Mouse (Mus musculus) limb, embryonic 14.5 days (tissue): ENCODE results near the gene Fzd7. TPM values are rescaled to one million over a fixed set of nuclear protein-coding genes. Genes with fewer than 3 reads are reported as not detected.

Experiments
- ATAC-seq: fragments of 200-750 bp; cut with Nextera tagmentation; 2 replicates; pipeline ENCODE4 v1.8.0; 2017; ENCODE audit warnings: low read depth, moderate number of reproducible peaks, moderate TSS enrichment; ENCODE audit not compliant: low FRiP score
- DNase-seq: peaks from one replicate; pipeline ENCODE4 v3.0.0-alpha.2; 2015; ENCODE audit warnings: low spot score
- H3K27ac ChIP-seq: fragments of 300-500 bp; sonication (generic); replicated peaks from 2 replicates; pipeline ENCODE4 v1.5.1; 2014; ENCODE audit warnings: low read depth, mild to moderate bottlenecking, low read length, moderate library complexity, mixed read lengths
- H3K27me3 ChIP-seq: fragments of 300-500 bp; sonication (generic); 2 replicates; pipeline ENCODE4 v1.6.1; 2014; ENCODE audit warnings: low read length, mixed read lengths; ENCODE audit not compliant: control insufficient read depth, insufficient read depth
- H3K36me3 ChIP-seq: fragments of 300-500 bp; sonication (generic); 2 replicates; pipeline ENCODE4 v1.6.1; 2014; ENCODE audit warnings: mild to moderate bottlenecking, low read length, moderate library complexity, mixed read lengths; ENCODE audit not compliant: control insufficient read depth, insufficient read depth
- H3K4me1 ChIP-seq: fragments of 300-500 bp; sonication (generic); 2 replicates; pipeline ENCODE4 v1.6.1; 2014; ENCODE audit warnings: antibody characterized with exemption, low read length, mixed read lengths; ENCODE audit not compliant: control insufficient read depth, insufficient read depth
- H3K4me2 ChIP-seq: fragments of 300-500 bp; sonication (generic); replicated peaks from 2 replicates; pipeline ENCODE4 v1.6.1; 2014; ENCODE audit warnings: low read depth, mild to moderate bottlenecking, low read length, moderate library complexity; ENCODE audit not compliant: severe bottlenecking
- H3K4me3 ChIP-seq: fragments of 300-500 bp; sonication (generic); replicated peaks from 2 replicates; pipeline ENCODE4 v1.5.1; 2014; ENCODE audit warnings: low read length
- H3K9ac ChIP-seq: fragments of 300-500 bp; sonication (generic); 2 replicates; pipeline ENCODE4 v1.6.1; 2014; ENCODE audit warnings: mild to moderate bottlenecking, low read depth, low read length, moderate library complexity; ENCODE audit not compliant: severe bottlenecking
- H3K9me3 ChIP-seq: fragments of 300-500 bp; sonication (generic); 2 replicates; pipeline ENCODE4 v1.6.1; 2016; ENCODE audit warnings: low read length; ENCODE audit not compliant: control insufficient read depth
- POLR2A ChIP-seq: fragments of 200-500 bp; IDR thresholded peaks from 2 replicates; pipeline ENCODE4 v1.8.0; 2012; ENCODE audit warnings: inconsistent platforms, mild to moderate bottlenecking, moderate library complexity, borderline replicate concordance; ENCODE audit not compliant: insufficient read depth, insufficient read length; ENCODE audit errors: extremely low read depth
- WGBS: fragments of 180-500 bp; shearing (Covaris S2); extraction: QIAGEN DNeasy Blood & Tissue Kit; methylation state at CpG from one replicate; pipeline ENCODE4 v1.1.7; 2014; 5-methylcytosine and 5-hydroxymethylcytosine counted together
- polyA plus RNA-seq, 2 experiments: library from polyadenylated mRNA; depleted of rRNA in 1 of 2; stranded (reverse) in 1 of 2; unstranded in 1 of 2; fragments of >200 nt; fragmentation: Nextera tagmentation in 1 of 2; extraction: Ambion mirVana in 1 of 2; gene quantifications; 2 replicates each; pipeline versions ENCODE4 v1.2.1 to v1.2.3; 2012 to 2014

Fzd7 gene
- polyA plus RNA-seq, 2 experiments: 14.8 to 27.5 TPM

DNA sequence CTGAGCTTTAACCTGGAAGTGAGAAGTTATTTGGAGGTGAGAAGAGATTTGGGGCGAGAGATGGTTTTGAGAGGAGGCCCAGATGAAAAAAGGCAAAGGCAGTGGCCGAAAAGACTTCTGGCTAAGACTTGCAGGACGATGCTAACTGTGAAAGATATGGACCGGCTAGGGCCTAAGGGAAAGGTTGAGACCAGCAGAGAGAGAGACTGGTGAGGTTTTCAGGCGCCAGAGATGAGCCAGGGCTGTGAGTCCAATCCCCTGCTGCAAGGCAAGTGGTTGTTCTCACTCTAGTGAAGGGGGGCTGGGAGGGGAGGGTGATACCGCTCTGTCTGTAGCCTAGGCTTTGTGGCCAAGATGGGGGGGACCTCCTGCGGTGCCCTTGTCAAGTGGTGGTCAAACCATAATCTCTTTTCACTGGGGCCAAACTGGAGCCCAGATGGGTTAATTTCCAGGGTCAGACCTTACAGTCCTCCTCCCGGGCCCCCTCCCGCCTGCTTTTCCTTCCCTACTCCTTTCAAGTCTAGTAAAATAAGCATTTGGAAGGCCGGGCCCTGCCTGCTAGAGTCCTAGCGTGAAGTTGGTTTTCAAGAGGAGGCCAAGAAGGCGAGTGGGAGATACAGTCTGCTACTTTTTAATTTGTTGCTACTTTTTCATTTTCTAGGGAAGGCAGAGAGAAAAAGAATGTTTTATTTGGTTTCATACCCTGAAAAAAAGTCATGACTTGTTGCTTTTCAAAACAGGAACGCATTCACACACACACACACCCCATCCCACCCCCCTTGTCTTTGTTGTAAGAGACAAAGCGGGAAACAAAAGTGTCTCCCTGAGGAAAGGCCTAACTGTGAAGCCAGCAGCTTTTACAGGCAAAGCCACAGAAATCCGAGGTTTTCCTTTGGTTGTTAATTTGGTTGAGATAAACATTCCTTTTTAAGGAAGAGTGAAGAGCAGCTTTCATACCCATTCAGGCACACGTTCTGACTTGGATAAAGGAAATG is 2.9 kb downstream of the Fzd7 start:
- Histone ChIP-seq H3K27ac (peak overlapping the region; percentile 61), H3K4me1 (peaks cover 48% of the 10 kb centered on the region), H3K4me2 (peak overlapping the region; percentile 99), H3K4me3 (peak overlapping the region; percentile 87), H3K9me3 (no peaks in the 10 kb centered on the region), H3K27me3 (no peaks in the 10 kb centered on the region), H3K36me3 (peaks cover 24% of the 10 kb centered on the region), H3K9ac (peak overlapping the region; percentile 89)
- 4% methylated on average over 16 of the region's 16 CpGs for whole genome bisulfite sequencing
- ATAC-seq (no peak), DNase-seq (no peak)
- TF ChIP-seq POLR2A: no peak

DNA sequence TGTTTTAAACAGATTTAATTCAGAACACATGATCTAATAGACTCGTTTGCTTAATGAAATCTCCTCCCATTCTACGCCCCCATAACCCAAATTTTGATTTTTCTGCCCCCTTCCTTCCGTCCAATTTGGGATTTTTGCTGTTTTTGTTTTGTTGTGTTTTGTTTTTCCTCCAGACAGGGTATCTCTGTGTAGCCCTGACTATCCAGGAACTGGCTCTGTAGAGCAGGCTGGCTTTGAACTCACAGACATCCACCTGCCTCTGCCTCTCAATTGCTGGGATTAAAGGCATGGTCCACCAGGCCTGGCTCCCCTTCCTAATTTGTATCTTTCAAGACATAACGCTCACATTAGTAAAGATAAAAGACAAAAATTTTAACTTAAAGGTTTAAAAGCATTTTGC is 3.6 kb downstream of the Fzd7 start:
- DNase-seq (no peak), ATAC-seq (no peak)
- Histone ChIP-seq H3K27me3 (no peaks in the 10 kb centered on the region), H3K9me3 (no peaks in the 10 kb centered on the region), H3K36me3 (peaks cover 29% of the 10 kb centered on the region), H3K4me3 (peak overlapping the region; percentile 87), H3K9ac (peak overlapping the region; percentile 89; the same call in 1 of the 2 replicates), H3K4me1 (peaks cover 42% of the 10 kb centered on the region), H3K27ac (no peak overlapping the region), H3K4me2 (peak overlapping the region; percentile 99)
- TF ChIP-seq POLR2A: no peak
- 51% methylated on average over 4 of the region's 4 CpGs for WGBS

DNA sequence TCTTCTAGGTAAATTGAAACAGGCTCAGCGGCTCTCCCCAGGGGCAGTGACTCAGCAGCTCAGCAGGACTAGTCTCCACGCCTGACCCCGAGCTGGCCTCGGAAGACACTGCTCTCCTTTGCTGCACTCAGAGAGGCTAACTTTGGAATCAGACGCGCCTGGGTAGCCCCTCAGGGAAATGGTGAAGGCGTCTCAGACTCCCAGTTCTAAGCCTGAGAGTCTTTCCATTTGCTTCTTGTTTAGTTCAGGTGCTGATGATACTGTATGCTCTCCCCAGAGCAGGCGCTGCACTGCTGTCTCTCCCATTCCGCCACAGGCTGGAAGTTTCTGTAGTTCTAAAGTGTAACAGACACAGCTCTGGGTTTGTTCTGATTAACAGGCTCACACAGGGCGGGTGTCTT is 5.4 kb downstream of the Fzd7 start:
- Histone ChIP-seq H3K4me1 (peaks cover 46% of the 10 kb centered on the region), H3K4me2 (peak overlapping the region; percentile 43), H3K36me3 (peaks cover 32% of the 10 kb centered on the region), H3K9me3 (no peaks in the 10 kb centered on the region), H3K27me3 (no peaks in the 10 kb centered on the region), H3K4me3 (peak overlapping the region; percentile 18), H3K9ac (peak overlapping the region; percentile 8; the same call in 1 of the 2 replicates), H3K27ac (peak overlapping the region; percentile 33)
- no peak for TF ChIP-seq POLR2A
- DNase-seq: no peak
- ATAC-seq: no peak
- WGBS: 11% methylated on average over 10 of the region's 10 CpGs

DNA sequence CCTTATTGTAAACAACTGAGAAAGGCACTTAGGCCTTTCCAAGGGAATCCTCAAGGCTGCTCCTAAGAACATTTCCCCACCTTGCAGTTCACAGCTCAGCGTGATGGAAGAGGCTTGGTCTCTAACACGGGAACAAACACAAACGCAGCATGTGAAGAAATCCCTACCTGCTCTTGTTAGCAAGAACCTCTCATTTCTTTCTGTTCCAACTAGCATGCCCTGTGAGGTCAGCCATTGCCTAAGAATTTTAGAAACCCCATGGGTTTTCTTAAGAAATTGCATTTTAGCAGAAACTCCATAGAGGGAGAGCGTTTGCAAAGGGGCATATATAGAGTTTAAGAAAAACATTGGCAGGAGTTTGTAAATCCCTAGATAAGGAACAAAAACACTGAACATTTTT is 6.3 kb downstream of the Fzd7 start:
- no peaks in the 10 kb centered on the region for H3K9me3 ChIP-seq
- peaks cover 52% of the 10 kb centered on the region for H3K4me1 ChIP-seq
- H3K4me3 ChIP-seq: no peak overlapping the region
- ATAC-seq (no peak), DNase-seq (no peak)
- H3K36me3 ChIP-seq: peaks cover 32% of the 10 kb centered on the region
- WGBS: 39% methylated on average over 4 of the region's 4 CpGs
- H3K27ac ChIP-seq: no peak overlapping the region
- no peak for TF ChIP-seq POLR2A
- H3K4me2 ChIP-seq: 0 out of 2 replicates have a peak overlapping the region, but pooled peaks have one; percentile 8
- H3K27me3 ChIP-seq: no peaks in the 10 kb centered on the region
- no peak overlapping the region for H3K9ac ChIP-seq

DNA sequence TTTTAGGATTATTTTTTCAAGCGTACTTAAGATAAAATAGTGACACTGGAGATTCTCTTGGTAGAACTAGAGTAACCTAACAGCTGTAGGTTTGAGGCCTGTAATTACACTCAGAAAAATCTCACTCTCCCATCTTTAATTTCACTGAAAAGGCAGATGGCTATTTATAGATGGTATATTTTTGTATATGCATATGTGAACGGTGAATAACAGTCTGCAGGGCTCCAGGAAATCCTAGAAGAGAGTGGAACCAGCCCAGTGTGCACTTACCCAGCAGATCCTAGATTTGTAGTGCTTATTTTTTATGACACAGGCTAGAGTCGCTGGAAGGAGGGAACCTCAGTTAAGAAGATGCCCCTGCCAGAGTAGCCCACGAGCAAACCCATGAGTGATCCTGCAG is 6.8 kb downstream of the Fzd7 start:
- WGBS: 34% methylated on average over 4 of the region's 4 CpGs
- TF ChIP-seq POLR2A: no peak
- no peaks in the 10 kb centered on the region for H3K9me3 ChIP-seq
- no peak for ATAC-seq
- DNase-seq: no peak
- no peaks in the 10 kb centered on the region for H3K27me3 ChIP-seq
- no peak overlapping the region for H3K9ac ChIP-seq
- peaks cover 32% of the 10 kb centered on the region for H3K36me3 ChIP-seq
- H3K27ac ChIP-seq: no peak overlapping the region
- H3K4me2 ChIP-seq: no peak overlapping the region
- no peak overlapping the region for H3K4me3 ChIP-seq
- peaks cover 50% of the 10 kb centered on the region for H3K4me1 ChIP-seq
